Mouse (Mus musculus) heart, postnatal 0 days (tissue): ENCODE data around the gene Borcs6.
A peak's percentile ranks its signal among the peaks of the same experiment; 100 is the strongest.

Experiments
- CTCF ChIP-seq: IDR thresholded peaks from 2 replicates; pipeline ENCODE4 v1.5.1; 2016; ENCODE audit warnings: antibody characterized with exemption, control low read depth, low read depth
- EP300 ChIP-seq: IDR thresholded peaks from 2 replicates; pipeline ENCODE4 v1.6.1; 2016; ENCODE audit warnings: antibody characterized with exemption, low read depth

DNA sequence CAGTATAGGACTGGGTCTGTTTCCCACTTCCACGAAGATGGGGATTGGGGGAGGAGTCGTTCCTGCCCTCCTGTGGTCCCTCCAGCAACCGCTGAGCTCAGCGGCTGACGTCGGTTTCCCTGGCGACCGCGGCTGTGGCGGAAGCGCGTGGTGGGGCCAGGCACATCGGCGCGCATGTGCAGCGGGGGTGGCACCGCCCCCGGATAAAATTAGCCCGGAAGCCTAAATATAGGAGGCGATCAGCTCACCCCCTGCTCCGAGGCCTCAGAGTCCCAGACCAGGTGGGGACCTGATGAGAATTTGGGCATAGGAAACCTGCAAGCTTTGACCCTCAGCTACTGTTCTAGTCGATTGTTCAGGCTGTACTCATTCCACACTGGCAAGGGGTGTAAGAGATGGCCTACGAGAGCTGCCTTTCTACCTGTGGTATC lies 40.4 kb downstream of the Borcs6 start:
- peak; percentile 25; the same call in 1 of the 2 replicates for TF ChIP-seq CTCF
- TF ChIP-seq EP300, result peak; percentile 80
